Mouse (Mus musculus) MEL (cell line): ENCODE data around the gene Tifab.

ENCODE experiments used
- CTCF ChIP-seq, 3 experiments: IDR thresholded peaks in 2 of 3; conservative IDR thresholded peaks in 1 of 3; 2 replicates each; pipeline ENCODE4 v1.5.1; 2011 to 2012; ENCODE audit warnings: low read length in 3 of 3, low read depth in 2 of 3, mild to moderate bottlenecking in 2 of 3, improper control_type of control experiment in 1 of 3, inconsistent platforms in 1 of 3, mixed read lengths in 1 of 3, moderate library complexity in 1 of 3; ENCODE audit not compliant: control insufficient read depth in 1 of 3, insufficient read depth in 1 of 3, poor library complexity in 1 of 3, severe bottlenecking in 1 of 3
- EP300 ChIP-seq, 2 experiments: IDR thresholded peaks; 2 replicates each; pipeline ENCODE4 v1.6.1; 2011; ENCODE audit warnings: improper control_type of control experiment in 2 of 2, low read length in 2 of 2, low read depth in 1 of 2, mild to moderate bottlenecking in 1 of 2
- GATA1 ChIP-seq: IDR thresholded peaks from 2 replicates; pipeline ENCODE4 v1.6.1; 2011; ENCODE audit warnings: low read depth, low read length, improper control_type of control experiment
- HCFC1 ChIP-seq: IDR thresholded peaks from 2 replicates; pipeline ENCODE4 v1.6.1; 2012; ENCODE audit warnings: low read depth, mild to moderate bottlenecking, inconsistent platforms, low read length, improper control_type of control experiment, moderate library complexity
- JUND ChIP-seq: IDR thresholded peaks from 2 replicates; pipeline ENCODE4 v1.6.1; 2011; ENCODE audit warnings: low read depth, mild to moderate bottlenecking, improper control_type of control experiment, low read length
- MAX ChIP-seq: IDR thresholded peaks from 2 replicates; pipeline ENCODE4 v1.6.1; 2011; ENCODE audit warnings: low read length, improper control_type of control experiment
- POLR2A ChIP-seq, 2 experiments: IDR thresholded peaks; 2 replicates each; pipeline ENCODE4 v1.6.1; 2011 to 2012; ENCODE audit warnings: low read length in 2 of 2, mild to moderate bottlenecking in 2 of 2, control low read depth in 1 of 2, improper control_type of control experiment in 1 of 2, low read depth in 1 of 2, moderate library complexity in 1 of 2; ENCODE audit not compliant: control insufficient read depth in 1 of 2, insufficient read depth in 1 of 2, poor library complexity in 1 of 2
- POLR2AphosphoS5 ChIP-seq: IDR thresholded peaks from 2 replicates; pipeline ENCODE4 v1.6.1; 2012; ENCODE audit warnings: low read depth, borderline replicate concordance, mild to moderate bottlenecking, inconsistent platforms, low read length, moderate library complexity, mixed read lengths
- RCOR1 ChIP-seq: IDR thresholded peaks from 2 replicates; pipeline ENCODE4 v1.6.1; 2012; ENCODE audit warnings: low read depth, mild to moderate bottlenecking, inconsistent platforms, low read length, improper control_type of control experiment
- TAL1 ChIP-seq: IDR thresholded peaks from 2 replicates; pipeline ENCODE4 v1.6.1; 2012; ENCODE audit warnings: mild to moderate bottlenecking, inconsistent platforms, low read length, moderate library complexity, mixed read lengths
- TCF12 ChIP-seq: IDR thresholded peaks from 2 replicates; pipeline ENCODE4 v1.6.1; 2014; ENCODE audit warnings: low read depth, mild to moderate bottlenecking, inconsistent platforms, low read length, improper control_type of control experiment, moderate library complexity
- USF1 ChIP-seq: IDR thresholded peaks from 2 replicates; pipeline ENCODE4 v1.6.1; 2014; ENCODE audit warnings: low read depth, mild to moderate bottlenecking, inconsistent platforms, low read length, improper control_type of control experiment, moderate library complexity
- ZC3H11A ChIP-seq: IDR thresholded peaks from 2 replicates; pipeline ENCODE4 v1.6.1; 2012; ENCODE audit warnings: low read depth, mild to moderate bottlenecking, inconsistent platforms, low read length, improper control_type of control experiment

DNA sequence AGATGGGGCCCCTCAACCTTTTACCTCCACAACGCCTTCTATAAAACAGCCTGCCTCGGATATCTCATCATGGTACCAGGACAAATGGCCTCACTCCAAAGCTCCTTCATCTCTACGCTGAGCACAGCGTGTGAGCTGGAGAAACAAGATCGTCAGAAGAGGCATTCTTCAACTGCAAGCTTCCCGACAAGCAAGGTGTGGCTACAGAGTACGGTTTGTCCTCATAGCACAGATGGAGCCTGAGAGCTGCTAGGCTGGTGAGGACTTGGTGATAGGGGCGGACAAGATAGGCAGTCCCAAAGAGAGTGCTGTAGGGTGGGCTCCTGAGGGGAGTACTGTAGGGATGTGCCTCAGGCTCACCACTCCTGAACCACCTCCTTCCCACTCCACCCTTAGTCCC, 48.1 kb downstream of the Tifab start:
- TF ChIP-seq CTCF (IDR thresholded peaks at IDR 0.05 in 2 of 3, conservative IDR thresholded peaks at IDR 0.05 in 1 of 3; ENCODE audit: control insufficient read depth in 1 of 3, insufficient read depth in 1 of 3, low read depth in 2 of 3, low read length in 3 of 3, poor library complexity in 1 of 3, severe bottlenecking in 1 of 3) (no peak), MAX (no peak), EP300 (IDR thresholded peaks at IDR 0.05; ENCODE audit: low read depth in 1 of 2, low read length in 2 of 2) (no peak), POLR2AphosphoS5 (no peak), POLR2A (IDR thresholded peaks at IDR 0.05; ENCODE audit: control insufficient read depth in 1 of 2, insufficient read depth in 1 of 2, low read depth in 1 of 2, low read length in 2 of 2, poor library complexity in 1 of 2) (no peak), JUND (no peak), RCOR1 (no peak), ZC3H11A (no peak), TCF12 (no peak), TAL1 (no peak), GATA1 (no peak), HCFC1 (no peak), USF1 (no peak)
